Mouse (Mus musculus) stomach, embryonic 14.5 days (tissue): ENCODE results near the gene Dnajb5. TPM values are rescaled to one million over a fixed set of nuclear protein-coding genes. Genes with fewer than 3 reads are reported as not detected.

Experiments
- ATAC-seq: fragments of 200-750 bp; cut with Nextera tagmentation; 2 replicates; pipeline ENCODE4 v1.8.0; 2017; ENCODE audit warnings: low read depth, moderate TSS enrichment; ENCODE audit not compliant: insufficient number of reproducible peaks, insufficient read depth, low FRiP score
- H3K27ac ChIP-seq: fragments of 300-500 bp; sonication (generic); 2 replicates; pipeline ENCODE4 v1.5.1; 2014; ENCODE audit warnings: mild to moderate bottlenecking, low read length, moderate library complexity, mixed read lengths
- H3K27me3 ChIP-seq: fragments of 300-500 bp; sonication (generic); 2 replicates; pipeline ENCODE4 v1.6.1; 2014; ENCODE audit warnings: low read length, control low read depth, mixed read lengths; ENCODE audit not compliant: control insufficient read depth, insufficient read depth
- H3K36me3 ChIP-seq: fragments of 300-500 bp; sonication (generic); 2 replicates; pipeline ENCODE4 v1.6.1; 2014; ENCODE audit warnings: mild to moderate bottlenecking, control low read depth, low read length, moderate library complexity, mixed read lengths; ENCODE audit not compliant: control insufficient read depth, insufficient read depth
- H3K4me1 ChIP-seq: fragments of 300-500 bp; sonication (generic); 2 replicates; pipeline ENCODE4 v1.6.1; 2014; ENCODE audit warnings: low read length, control low read depth, mixed read lengths; ENCODE audit not compliant: control insufficient read depth, insufficient read depth
- H3K4me2 ChIP-seq: fragments of 300-500 bp; sonication (generic); replicated peaks from 2 replicates; pipeline ENCODE4 v1.6.1; 2014; ENCODE audit warnings: low read depth, low read length, control low read depth
- H3K4me3 ChIP-seq: fragments of 300-500 bp; sonication (generic); 2 replicates; pipeline ENCODE4 v1.5.1; 2014; ENCODE audit warnings: low read depth, low read length, control low read depth
- H3K9ac ChIP-seq: fragments of 300-500 bp; sonication (generic); replicated peaks from 2 replicates; pipeline ENCODE4 v1.6.1; 2014; ENCODE audit warnings: low read depth, mild to moderate bottlenecking, control low read depth, low read length, moderate library complexity, mixed read lengths
- H3K9me3 ChIP-seq: fragments of 300-500 bp; sonication (generic); 2 replicates; pipeline ENCODE4 v1.6.1; 2016; ENCODE audit warnings: low read depth, low read length, control low read depth; ENCODE audit not compliant: control insufficient read depth
- WGBS: fragments of 180-500 bp; shearing (Covaris S2); extraction: QIAGEN DNeasy Blood & Tissue Kit; methylation state at CpG from one replicate; pipeline ENCODE4 v1.1.7; 2014; 5-methylcytosine and 5-hydroxymethylcytosine counted together
- polyA plus RNA-seq: library from polyadenylated mRNA; unstranded; fragments of >200 nt; fragmentation: Nextera tagmentation; extraction: Ambion mirVana; gene quantifications from 2 replicates; pipeline ENCODE4 v1.2.1, GENCODE M21; 2014

Gene Dnajb5
- polyA plus RNA-seq, 1 experiment from 2014 or later: 10.0 TPM

GRCm38 (mm10) chr4:42915966-42916365, 33.6 kb upstream of the Dnajb5 start:
- peaks cover 11% of the 10 kb centered on the region; the same call in 1 of the 2 replicates for H3K27me3 ChIP-seq
- H3K36me3 ChIP-seq: no peaks in the 10 kb centered on the region
- no peak overlapping the region for H3K4me3 ChIP-seq
- H3K27ac ChIP-seq: no peak overlapping the region
- H3K4me2 ChIP-seq: no peak overlapping the region; the same call in 1 of the 2 replicates
- ATAC-seq: no peak
- H3K9ac ChIP-seq: no peak overlapping the region
- H3K9me3 ChIP-seq: no peaks in the 10 kb centered on the region
- 86% methylated on average over 1 of the region's 1 CpGs for WGBS
- no peaks in the 10 kb centered on the region for H3K4me1 ChIP-seq

GRCm38 (mm10) chr4:42916617-42917401, 32.8 kb upstream of the Dnajb5 start, which contains the start of gene Phf24:
TSS of gene Phf24 (plus strand) at chr4:42916660.
- under 1% methylated on average over 68 of the region's 90 CpGs for WGBS
- H3K9ac ChIP-seq: peak within 1 kb of the TSS; percentile 57
- ATAC-seq: peak; percentile 78
- no peaks in the 10 kb centered on the region for H3K36me3 ChIP-seq
- H3K9me3 ChIP-seq: no peaks in the 10 kb centered on the region
- H3K27ac ChIP-seq: no peak within 1 kb of the TSS
- peak within 1 kb of the TSS; percentile 91 for H3K4me2 ChIP-seq
- peak within 1 kb of the TSS; percentile 40 for H3K4me3 ChIP-seq
- no peaks in the 10 kb centered on the region for H3K4me1 ChIP-seq
- H3K27me3 ChIP-seq: peaks cover 11% of the 10 kb centered on the region; the same call in 1 of the 2 replicates

GRCm38 (mm10) chr4:42917402-42917774, 32.2 kb upstream of the Dnajb5 start:
- peak overlapping the region; percentile 57 for H3K9ac ChIP-seq
- no peaks in the 10 kb centered on the region for H3K9me3 ChIP-seq
- no peaks in the 10 kb centered on the region for H3K4me1 ChIP-seq
- no peaks in the 10 kb centered on the region for H3K36me3 ChIP-seq
- no peak overlapping the region for H3K27ac ChIP-seq
- peaks cover 11% of the 10 kb centered on the region; the same call in 1 of the 2 replicates for H3K27me3 ChIP-seq
- peak overlapping the region; percentile 91 for H3K4me2 ChIP-seq
- ATAC-seq: peak; percentile 56; the same call in 1 of the 2 replicates
- 3% methylated on average over 26 of the region's 26 CpGs for WGBS
- H3K4me3 ChIP-seq: peak overlapping the region; percentile 40

GRCm38 (mm10) chr4:42920726-42921125, 28.9 kb upstream of the Dnajb5 start:
- H3K4me2 ChIP-seq: no peak overlapping the region
- ATAC-seq: no peak
- H3K9ac ChIP-seq: no peak overlapping the region
- no peaks in the 10 kb centered on the region for H3K36me3 ChIP-seq
- no peaks in the 10 kb centered on the region for H3K9me3 ChIP-seq
- H3K27me3 ChIP-seq: peaks cover 6% of the 10 kb centered on the region; the same call in 1 of the 2 replicates
- H3K27ac ChIP-seq: no peak overlapping the region
- WGBS: 49% methylated on average over 9 of the region's 9 CpGs
- H3K4me3 ChIP-seq: no peak overlapping the region
- no peaks in the 10 kb centered on the region for H3K4me1 ChIP-seq

- no peaks in the 10 kb centered on the region for H3K9me3 ChIP-seq
- H3K4me3 ChIP-seq: no peak overlapping the region
- no peak overlapping the region for H3K27ac ChIP-seq
- H3K9ac ChIP-seq: no peak overlapping the region
- no peaks in the 10 kb centered on the region for H3K36me3 ChIP-seq
- 84% methylated on average over 2 of the region's 2 CpGs for WGBS
- ATAC-seq: no peak
- H3K27me3 ChIP-seq: 0 out of 2 replicates have a peak, but pooled peaks cover 2% of the 10 kb centered on the region
- H3K4me1 ChIP-seq: no peaks in the 10 kb centered on the region
- no peak overlapping the region for H3K4me2 ChIP-seq
These were observed 28.1 kb upstream of the Dnajb5 start for GRCm38 (mm10) chr4:42921536-42921935.

GRCm38 (mm10) chr4:42922056-42922455, 27.6 kb upstream of the Dnajb5 start:
- no peaks in the 10 kb centered on the region for H3K36me3 ChIP-seq
- 68% methylated on average over 6 of the region's 6 CpGs for WGBS
- no peaks in the 10 kb centered on the region for H3K9me3 ChIP-seq
- H3K27ac ChIP-seq: no peak overlapping the region
- no peak overlapping the region for H3K9ac ChIP-seq
- H3K4me2 ChIP-seq: no peak overlapping the region
- no peak overlapping the region for H3K4me3 ChIP-seq
- no peak for ATAC-seq
- H3K27me3 ChIP-seq: 0 out of 2 replicates have a peak, but pooled peaks cover 2% of the 10 kb centered on the region
- H3K4me1 ChIP-seq: no peaks in the 10 kb centered on the region

GRCm38 (mm10) chr4:42922461-42922860, 27.2 kb upstream of the Dnajb5 start:
- no peak overlapping the region for H3K27ac ChIP-seq
- H3K9ac ChIP-seq: no peak overlapping the region
- 81% methylated on average over 8 of the region's 8 CpGs for WGBS
- H3K36me3 ChIP-seq: no peaks in the 10 kb centered on the region
- no peaks in the 10 kb centered on the region for H3K4me1 ChIP-seq
- no peak for ATAC-seq
- H3K4me3 ChIP-seq: no peak overlapping the region
- H3K4me2 ChIP-seq: no peak overlapping the region
- no peaks in the 10 kb centered on the region for H3K9me3 ChIP-seq
- 0 out of 2 replicates have a peak, but pooled peaks cover 2% of the 10 kb centered on the region for H3K27me3 ChIP-seq

GRCm38 (mm10) chr4:42924095-42924710, 25.4 kb upstream of the Dnajb5 start:
- 72% methylated on average over 13 of the region's 13 CpGs for WGBS
- Histone ChIP-seq H3K9ac (no peak overlapping the region), H3K27ac (no peak overlapping the region), H3K27me3 (no peaks in the 10 kb centered on the region), H3K4me3 (no peak overlapping the region), H3K4me1 (no peaks in the 10 kb centered on the region), H3K36me3 (no peaks in the 10 kb centered on the region), H3K9me3 (no peaks in the 10 kb centered on the region), H3K4me2 (no peak overlapping the region)
- ATAC-seq: no peak
